Mouse (Mus musculus): ENCODE results near the gene Pou4f2.

The Pou4f2 gene

DNA sequence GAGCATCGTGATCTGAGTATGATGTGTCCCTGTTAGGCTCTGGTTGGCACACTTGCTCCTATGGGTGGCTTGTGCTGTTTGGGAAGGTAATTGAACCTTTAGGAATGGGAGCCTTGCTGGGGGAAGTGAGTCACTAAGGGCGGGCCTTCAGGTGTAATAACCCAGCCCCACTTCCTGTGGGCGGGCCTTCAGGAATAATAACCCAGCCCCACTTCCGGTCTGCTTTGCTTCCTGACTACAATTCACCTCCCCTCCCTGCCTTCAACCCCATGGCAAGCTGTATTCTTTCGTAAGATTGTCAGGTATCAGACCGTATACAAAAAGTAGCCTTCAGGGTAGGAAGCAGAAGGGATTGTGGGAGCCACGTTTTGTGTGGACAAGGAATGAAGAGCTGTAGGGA, 45.7 kb downstream of the Pou4f2 start:
- DNase-seq, result no peak

Data from kidney, postnatal 10 days (tissue).